Mouse (Mus musculus) CH12.LX (cell line): ENCODE measurements at regions not wholly inside any gene's neighbourhood (a gene's known extent, or its start where the extent isn't known, plus 50 kb on each side); places are given as distances from the start of the nearest gene placed in this dataset.

ENCODE experiments used
- CTCF ChIP-seq, 2 experiments: IDR thresholded peaks in 1 of 2; conservative IDR thresholded peaks in 1 of 2; 2 replicates each; pipeline ENCODE4 v1.5.1; 2011 to 2012; ENCODE audit warnings: low read depth in 2 of 2, low read length in 2 of 2, improper control_type of control experiment in 1 of 2, inconsistent platforms in 1 of 2, mild to moderate bottlenecking in 1 of 2, moderate library complexity in 1 of 2
- ETS1 ChIP-seq: conservative IDR thresholded peaks from 2 replicates; pipeline ENCODE4 v1.6.1; 2012; ENCODE audit warnings: low read depth, mild to moderate bottlenecking, inconsistent platforms, low read length, improper control_type of control experiment, moderate library complexity
- POLR2AphosphoS2 ChIP-seq: IDR thresholded peaks from 2 replicates; pipeline ENCODE4 v1.6.1; 2011; ENCODE audit warnings: low read depth, low read length, improper control_type of control experiment
- ZC3H11A ChIP-seq: IDR thresholded peaks from 2 replicates; pipeline ENCODE4 v1.6.1; 2012; ENCODE audit warnings: low read depth, mild to moderate bottlenecking, inconsistent platforms, low read length, improper control_type of control experiment

- TF ChIP-seq ZC3H11A = no peak
- no peak for TF ChIP-seq POLR2AphosphoS2
- TF ChIP-seq CTCF (conservative IDR thresholded peaks at IDR 0.05 in 1 of 2, IDR thresholded peaks at IDR 0.05 in 1 of 2; ENCODE audit: low read depth in 2 of 2, low read length in 2 of 2) = no peak
- peak; percentile 82 for TF ChIP-seq ETS1
Measured at GRCm38 (mm10) chr12:77130526-77130925, 107.4 kb upstream of the Fut8 start.
